Mouse (Mus musculus) olfactory bulb, adult 2 months (tissue): Measurements from ENCODE around the gene Tnpo2.

Experiments used
- CTCF ChIP-seq: fragments of 200-500 bp; IDR thresholded peaks from 2 replicates; pipeline ENCODE4 v1.5.1; 2012; ENCODE audit warnings: low read depth, mild to moderate bottlenecking, low read length, moderate library complexity; ENCODE audit not compliant: insufficient read depth
- POLR2A ChIP-seq: fragments of 200-500 bp; IDR thresholded peaks from 2 replicates; pipeline ENCODE4 v1.6.1; 2012; ENCODE audit warnings: mild to moderate bottlenecking, low read depth, low read length, moderate library complexity; ENCODE audit not compliant: insufficient read depth

DNA sequence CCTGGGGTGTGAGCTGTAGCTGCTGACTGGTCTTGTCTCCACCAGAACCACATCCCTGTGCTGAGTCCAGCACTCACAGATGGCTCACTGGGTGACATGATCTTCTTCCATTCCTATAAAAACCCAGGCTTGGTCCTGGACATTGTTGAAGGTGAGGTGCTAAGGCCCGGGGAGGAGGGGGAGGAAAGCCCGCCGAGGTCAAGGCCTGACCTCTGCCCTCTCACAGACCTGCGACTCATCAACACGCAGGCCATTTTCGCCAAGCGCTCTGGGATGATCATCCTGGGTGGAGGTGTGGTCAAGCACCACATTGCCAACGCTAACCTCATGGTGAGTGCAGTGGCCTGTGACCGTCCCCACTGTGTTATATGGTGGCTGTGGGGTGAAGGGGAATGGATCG lies 37.5 kb downstream of the Tnpo2 start:
- TF ChIP-seq CTCF (no peak), POLR2A (no peak)
